Mouse (Mus musculus) small intestine, adult 2 months (tissue): ENCODE results near the gene Pilra.
"Not testable (repeated sequence)": the region's sequence is repeated elsewhere in the genome, so short reads cannot be mapped to it uniquely, and the experiment has no call there.

Source experiments
- CTCF ChIP-seq: fragments of 200-500 bp; IDR thresholded peaks from 2 replicates; pipeline ENCODE4 v1.5.1; 2012; ENCODE audit warnings: low read depth, mild to moderate bottlenecking, control low read depth, inconsistent platforms, low read length, moderate library complexity, mixed read lengths; ENCODE audit not compliant: insufficient replicate concordance, insufficient read length; ENCODE audit errors: extremely low read depth
- POLR2A ChIP-seq: fragments of 200-500 bp; IDR thresholded peaks from 2 replicates; pipeline ENCODE4 v1.6.1; 2012; ENCODE audit warnings: low read depth, mild to moderate bottlenecking, control low read depth, inconsistent platforms, low read length, moderate library complexity

DNA sequence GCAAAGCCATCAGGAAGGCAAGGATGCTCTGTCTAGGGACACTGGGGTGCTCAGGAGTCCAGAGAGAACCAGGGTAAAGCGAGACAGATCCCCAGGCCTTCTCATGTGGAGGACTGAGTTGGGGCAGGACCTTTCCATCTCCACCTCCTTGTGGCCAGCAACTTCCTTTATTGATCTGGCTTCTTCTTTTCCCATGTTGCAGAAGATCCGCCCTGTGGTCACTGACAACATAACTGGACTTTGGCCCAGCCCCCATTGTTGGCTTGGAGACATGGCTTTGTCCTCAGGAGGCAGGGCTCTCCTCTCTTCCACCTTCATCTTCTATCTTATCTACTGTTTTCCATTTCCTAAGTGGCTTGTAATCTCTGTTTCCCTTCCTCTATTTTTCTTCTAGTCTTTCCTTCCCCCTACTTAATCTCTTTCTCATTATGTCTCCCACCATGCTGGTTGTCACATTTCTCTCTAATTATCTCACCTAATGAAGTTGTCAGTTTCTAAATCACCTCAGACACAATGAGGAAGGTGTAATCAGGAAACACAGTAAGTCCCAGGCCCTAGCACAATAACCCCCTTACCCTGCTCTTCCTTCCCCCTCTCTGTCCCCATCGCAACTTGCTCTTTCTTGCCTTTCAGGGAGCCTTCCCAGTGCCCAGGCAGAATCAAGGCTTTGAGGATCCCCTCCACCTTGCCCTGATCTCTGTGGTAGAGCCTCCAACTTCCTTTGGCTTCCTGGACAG lies 35.7 kb upstream of the Pilra start, which contains the start of gene Pilrb2:
- not testable (repeated sequence) for TF ChIP-seq CTCF, POLR2A
